Mouse (Mus musculus): ENCODE measurements around the gene Emc10. TPM values are rescaled to one million over a fixed set of nuclear protein-coding genes. Genes with fewer than 3 reads are reported as not detected.

Emc10 gene
- polyA plus RNA-seq (2017; shearing (Covaris generic)), result 180 TPM

DNA sequence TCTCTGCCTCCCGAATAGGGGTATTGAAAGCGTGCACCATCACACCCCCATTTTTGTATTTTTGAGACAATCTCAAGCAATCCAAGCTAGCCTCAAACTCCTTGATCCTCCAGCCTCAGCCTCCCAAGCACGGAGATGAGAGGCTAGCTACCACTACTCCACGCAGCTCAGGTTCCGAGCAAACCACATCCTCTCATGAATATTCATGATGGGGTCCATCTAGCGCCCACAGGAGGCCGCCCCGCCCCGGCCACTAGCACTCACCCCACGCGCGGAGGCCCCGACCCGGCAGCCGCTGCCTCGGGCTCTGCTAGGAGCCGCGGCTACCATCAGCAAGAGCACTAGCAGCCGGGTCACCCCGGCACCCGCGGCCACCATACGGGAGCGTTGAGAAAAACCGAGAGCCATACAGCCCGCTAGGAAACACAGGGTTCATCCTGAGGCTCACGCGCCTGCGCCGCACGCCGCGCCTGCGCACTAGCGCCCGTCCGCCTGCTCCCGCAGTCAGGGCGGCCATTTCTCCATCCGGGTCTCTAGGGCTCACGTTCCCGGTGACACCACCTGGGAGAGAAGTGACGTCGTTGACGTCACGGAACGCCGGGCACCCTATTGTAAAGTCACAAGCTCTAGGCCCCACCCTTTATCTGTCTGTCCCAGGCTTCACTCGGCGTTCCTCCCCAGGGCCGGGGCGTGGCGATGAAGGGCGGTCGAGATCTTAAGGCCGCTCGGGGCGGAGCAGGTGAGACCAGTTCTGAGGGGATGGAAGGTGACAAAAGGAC lies at the start of gene Emc10, which contains the start of gene Fam71e1:
Gene Emc10 (minus strand): TSS at position 538 of the 779 bp plus-strand sequence.
Gene Fam71e1 (plus strand): TSS at position 590 of the 779 bp plus-strand sequence.

DNA sequence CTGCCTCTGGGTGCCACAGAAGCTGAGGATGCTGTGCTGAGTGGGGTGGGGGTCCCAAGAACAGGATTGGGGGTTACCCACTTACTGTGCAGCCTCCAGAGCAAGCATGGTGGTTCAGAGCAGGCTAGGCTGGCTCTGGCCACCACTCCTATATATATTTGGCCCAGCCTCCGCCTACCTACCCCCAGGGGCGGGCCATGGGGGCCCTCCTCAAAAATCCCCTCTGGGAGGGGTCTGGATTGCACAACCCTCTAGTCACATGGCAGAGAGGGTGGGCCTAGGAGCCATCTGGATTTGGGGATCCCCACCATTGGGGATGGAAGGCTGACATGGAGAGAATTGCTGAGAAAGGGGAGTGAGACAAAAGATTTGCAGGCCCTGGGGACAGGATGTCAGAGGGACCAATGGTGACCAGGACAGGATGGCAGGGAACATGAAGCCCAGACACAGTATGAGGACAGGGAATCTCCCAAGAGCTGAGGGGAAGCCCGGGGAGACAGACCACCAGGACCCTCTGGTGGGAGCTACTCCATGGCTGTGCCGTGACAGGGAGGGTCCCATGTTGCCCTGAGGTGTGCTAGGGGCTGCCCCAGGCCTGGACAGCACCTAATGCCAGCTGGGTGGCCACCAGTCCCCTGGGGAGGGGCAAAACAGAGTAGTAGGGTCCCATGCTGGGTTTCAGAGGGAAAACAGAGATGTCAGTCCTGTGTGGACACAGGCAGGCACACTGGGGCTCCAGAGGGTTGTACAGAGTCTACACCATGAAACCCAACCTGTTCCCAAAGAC lies 35.8 kb upstream of the Emc10 start, which contains the start of gene Spib:
Gene Spib (minus strand): TSS at position 126 of the 787 bp plus-strand sequence.

DNA sequence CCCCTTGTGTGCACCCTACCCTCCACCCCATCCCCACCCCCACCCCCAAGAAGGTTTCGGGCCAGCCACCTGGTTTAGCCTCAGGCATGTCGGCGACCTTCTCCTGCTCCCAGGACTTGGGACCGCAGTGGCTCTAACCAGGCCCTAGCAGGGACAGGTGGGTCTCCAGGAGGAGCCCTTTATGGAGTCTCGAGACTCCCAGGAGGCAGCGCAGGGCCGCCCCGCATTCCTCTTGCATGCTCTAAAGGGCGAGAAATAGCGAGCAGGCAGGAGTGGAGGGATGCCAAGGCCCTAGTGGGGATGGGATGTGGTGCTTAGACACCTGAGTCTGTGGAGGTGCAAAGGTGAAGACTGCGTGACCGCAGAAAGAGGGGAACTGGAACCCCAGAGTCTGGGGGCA lies 28.2 kb upstream of the Emc10 start, which contains the start of gene Mybpc2:
Gene Mybpc2 (minus strand): TSS at position 155 of the 400 bp plus-strand sequence.

DNA sequence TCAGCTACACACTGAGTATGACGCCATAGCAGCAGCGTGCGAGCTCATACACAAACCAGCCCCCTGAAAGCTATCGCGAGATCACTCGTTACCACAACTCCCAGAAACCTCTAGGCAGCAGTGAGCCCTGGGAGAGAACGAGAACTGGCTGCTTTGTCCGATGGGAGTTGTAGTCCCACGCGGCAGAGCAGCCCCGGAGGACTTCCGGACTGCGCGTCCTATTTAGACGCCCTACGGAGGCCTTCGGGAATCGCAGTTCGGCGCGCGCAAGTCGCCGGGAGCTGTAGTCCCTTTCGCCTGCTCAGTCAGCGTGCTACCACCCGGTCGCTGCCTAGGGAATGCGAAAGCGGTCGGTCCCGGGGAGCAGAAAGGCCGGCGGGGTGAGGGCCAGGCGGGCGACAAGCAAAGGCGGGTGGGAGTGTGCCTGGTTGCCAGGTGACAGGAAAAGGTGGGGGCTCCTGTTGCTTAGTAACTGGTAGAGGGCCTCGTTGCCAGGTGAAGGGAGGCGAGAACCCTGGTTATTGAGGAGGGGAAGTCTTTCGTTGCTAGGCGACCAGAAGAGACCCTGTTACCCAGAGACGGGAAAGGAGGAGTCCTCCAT lies 28.4 kb downstream of the Emc10 start, which contains the start of gene Josd2:
Gene Josd2 (plus strand): TSS at position 170 of the 601 bp plus-strand sequence.

DNA sequence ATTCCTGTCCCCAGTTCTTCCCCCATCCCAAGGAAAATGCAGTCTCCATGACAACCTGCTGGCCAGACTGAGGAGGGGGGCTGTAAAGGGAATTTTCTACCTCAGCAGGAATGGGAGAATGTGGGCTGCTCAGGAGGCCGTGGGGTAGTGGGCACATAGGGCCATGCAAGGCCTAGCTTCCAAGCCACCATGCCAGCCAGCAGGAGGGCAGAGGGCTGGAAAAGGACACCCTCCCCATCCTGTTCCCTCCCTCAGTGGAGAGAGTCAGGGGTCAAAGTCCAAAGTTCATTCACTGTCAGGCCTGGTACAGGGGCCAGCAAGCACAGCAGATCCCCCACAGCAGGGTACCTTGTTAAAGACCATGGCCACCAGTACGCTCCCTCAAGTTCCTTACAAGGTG lies 31.2 kb downstream of the Emc10 start, which contains the start of gene Aspdh:
Gene Aspdh (plus strand): TSS at position 281 of the 400 bp plus-strand sequence.

Other genes starting within 250 kb of the Emc10 start
- gene 1700028J19Rik, start 249.8 kb downstream of the Emc10 start, polyA plus RNA-seq (2017; shearing (Covaris generic)), result 1.1 TPM
- gene 2410002F23Rik, start 249.8 kb downstream of the Emc10 start, polyA plus RNA-seq (2017; shearing (Covaris generic)), result 266 TPM
- not detected for gene Acp4, start 239.2 kb downstream of the Emc10 start, polyA plus RNA-seq (2017; shearing (Covaris generic))
- gene Gm15517, start 235.1 kb downstream of the Emc10 start, polyA plus RNA-seq (2017; shearing (Covaris generic)), result not detected
- 0.46 TPM for gene Clec11a, start 189.6 kb downstream of the Emc10 start, polyA plus RNA-seq (2017; shearing (Covaris generic))
- gene Shank1, start 186.3 kb downstream of the Emc10 start, polyA plus RNA-seq (2017; shearing (Covaris generic)), result 0.09 TPM
- gene Syt3, start 112.4 kb downstream of the Emc10 start, polyA plus RNA-seq (2017; shearing (Covaris generic)), result 0.49 TPM
- 0.66 TPM for gene 1700008O03Rik, start 110.7 kb downstream of the Emc10 start, polyA plus RNA-seq (2017; shearing (Covaris generic))
- gene Lrrc4b, start 67.5 kb downstream of the Emc10 start, polyA plus RNA-seq (2017; shearing (Covaris generic)), result not detected
- gene Aspdh, start 31.1 kb downstream of the Emc10 start, polyA plus RNA-seq (2017; shearing (Covaris generic)), result not detected
- 69.6 TPM for gene Josd2, start 28.5 kb downstream of the Emc10 start, polyA plus RNA-seq (2017; shearing (Covaris generic))
- gene Fam71e1, start 52 bp upstream of the Emc10 start, polyA plus RNA-seq (2017; shearing (Covaris generic)), result 3.1 TPM
- gene Mybpc2, start 28.1 kb upstream of the Emc10 start, polyA plus RNA-seq (2017; shearing (Covaris generic)), result not detected
- not detected for gene Spib, start 35.5 kb upstream of the Emc10 start, polyA plus RNA-seq (2017; shearing (Covaris generic))
- 59.9 TPM for gene Pold1, start 52.3 kb upstream of the Emc10 start, polyA plus RNA-seq (2017; shearing (Covaris generic))
- gene Nr1h2, start 57.4 kb upstream of the Emc10 start, polyA plus RNA-seq (2017; shearing (Covaris generic)), result 222 TPM
- gene Napsa, start 75.9 kb upstream of the Emc10 start, polyA plus RNA-seq (2017; shearing (Covaris generic)), result not detected
- gene Kcnc3, start 94.1 kb upstream of the Emc10 start, polyA plus RNA-seq (2017; shearing (Covaris generic)), result not detected
- gene Myh14, start 174.3 kb upstream of the Emc10 start, polyA plus RNA-seq (2017; shearing (Covaris generic)), result not detected
- not detected for gene Izumo2, start 212.2 kb upstream of the Emc10 start, polyA plus RNA-seq (2017; shearing (Covaris generic))